Mouse (Mus musculus) cortical plate, adult 2 months (tissue): ENCODE results near the gene Arid4b.

Experiments used
- CTCF ChIP-seq: fragments of 200-500 bp; IDR thresholded peaks from 2 replicates; pipeline ENCODE4 v1.5.1; 2011; ENCODE audit warnings: mild to moderate bottlenecking, control low read depth, low read length; ENCODE audit not compliant: insufficient read depth; ENCODE audit errors: extremely low read depth
- POLR2A ChIP-seq: fragments of 200-500 bp; IDR thresholded peaks from 2 replicates; pipeline ENCODE4 v1.6.1; 2011; ENCODE audit warnings: mild to moderate bottlenecking, low read length, control low read depth; ENCODE audit not compliant: insufficient read depth; ENCODE audit errors: extremely low read depth

DNA sequence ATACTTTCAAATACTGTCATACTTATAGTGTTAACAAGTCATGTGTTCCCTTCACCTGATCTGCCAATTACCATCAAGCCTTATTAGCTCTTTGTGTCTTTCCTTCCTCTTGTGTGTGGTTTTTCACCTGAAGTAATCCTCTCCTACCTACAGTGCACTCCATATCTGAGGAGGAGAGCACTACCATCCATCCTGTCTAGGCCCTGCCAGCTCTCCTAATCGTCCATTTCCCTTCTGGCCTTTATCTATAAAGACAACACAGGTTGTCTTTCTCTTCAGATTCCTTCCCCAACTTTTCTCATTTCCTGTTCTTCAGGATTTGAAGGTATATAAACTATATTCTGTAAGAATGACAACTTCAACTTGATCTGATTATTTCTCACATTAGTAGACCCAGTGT is 48.1 kb downstream of the Arid4b start:
- TF ChIP-seq CTCF = no peak
- TF ChIP-seq POLR2A = no peak
